Mouse (Mus musculus) hindlimb bud, embryonic 11.5 days (tissue): ENCODE data around the gene Prr18.

Experiments
- DNase-seq: peaks from one replicate; pipeline ENCODE4 v3.0.0-alpha.2; 2012; ENCODE audit warnings: low read depth, low spot score; ENCODE audit errors: extremely low spot score

Prr18 gene

GRCm38 (mm10) chr17:8340407-8341359, 3.4 kb downstream of the Prr18 start:
- DNase-seq, result no peak

DNA sequence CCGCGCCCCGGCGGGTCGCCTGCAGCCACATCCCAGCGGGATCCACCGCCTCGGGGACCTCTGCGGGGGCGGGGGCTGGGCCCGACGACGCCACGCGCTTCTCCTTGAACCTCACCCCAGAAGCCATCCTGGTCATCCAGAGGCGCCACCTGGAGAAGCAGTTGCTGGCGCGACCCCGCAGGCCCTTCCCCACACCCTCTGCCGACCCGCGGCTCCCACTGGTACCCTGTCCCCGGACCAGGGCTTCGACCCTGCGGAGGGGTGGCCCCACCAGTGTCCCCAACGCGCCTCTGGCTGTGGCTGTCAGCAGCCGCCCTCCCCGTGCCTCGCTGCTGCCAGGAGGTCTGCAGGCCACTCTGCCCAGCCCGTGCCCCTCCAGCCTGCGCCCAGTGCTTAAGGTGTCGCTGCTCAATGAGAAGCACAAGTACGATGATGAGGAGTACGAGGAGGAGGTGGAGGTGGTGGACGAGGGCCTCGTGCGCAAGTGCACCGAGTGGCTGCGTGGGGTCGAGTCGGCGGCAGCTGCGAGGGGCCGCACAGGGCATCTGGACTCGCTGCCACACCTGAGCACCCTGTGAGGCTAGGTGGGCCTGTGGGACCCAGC, 4.2 kb downstream of the Prr18 start:
- DNase-seq, result no peak

DNA sequence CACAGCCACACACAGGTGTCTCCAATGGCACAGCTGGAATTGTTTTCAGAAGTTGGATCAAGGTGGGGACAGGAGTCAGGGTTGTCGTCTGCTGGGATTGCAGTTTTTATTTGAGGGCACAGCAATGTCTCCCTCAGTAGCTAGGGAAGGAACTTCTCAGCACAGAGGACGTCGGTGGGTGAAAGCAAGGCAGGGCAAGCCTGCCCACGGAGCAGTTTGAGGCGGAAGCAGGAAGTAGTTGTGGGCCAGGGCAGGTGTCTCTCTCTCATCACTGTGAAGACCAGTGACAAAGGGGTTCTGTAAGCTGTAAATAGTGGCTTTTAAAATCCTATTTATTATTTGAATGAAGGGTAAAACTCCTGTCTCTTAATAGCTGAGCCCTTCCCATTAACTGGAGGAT, 5.4 kb downstream of the Prr18 start:
- DNase-seq, result no peak

DNA sequence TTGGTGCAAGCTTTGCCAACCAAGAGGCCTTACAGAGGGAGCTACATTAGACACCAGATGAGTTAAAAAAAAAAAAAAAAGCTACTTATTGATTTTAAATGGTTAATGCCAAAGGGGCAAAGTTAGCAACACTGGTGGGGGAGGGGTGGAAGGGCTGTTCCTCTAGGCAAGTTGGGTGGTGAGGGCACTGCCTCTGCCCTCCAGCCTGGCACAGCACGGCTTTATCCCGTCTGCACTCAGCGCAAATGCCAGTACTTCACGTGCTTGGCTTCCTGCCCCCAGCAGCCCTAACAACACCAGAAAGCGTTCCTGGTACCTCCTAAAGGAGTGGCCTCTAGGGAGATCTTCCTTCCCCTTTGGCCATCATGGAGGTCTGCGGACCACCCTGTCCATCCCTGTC, 6.2 kb downstream of the Prr18 start:
- no peak for DNase-seq

DNA sequence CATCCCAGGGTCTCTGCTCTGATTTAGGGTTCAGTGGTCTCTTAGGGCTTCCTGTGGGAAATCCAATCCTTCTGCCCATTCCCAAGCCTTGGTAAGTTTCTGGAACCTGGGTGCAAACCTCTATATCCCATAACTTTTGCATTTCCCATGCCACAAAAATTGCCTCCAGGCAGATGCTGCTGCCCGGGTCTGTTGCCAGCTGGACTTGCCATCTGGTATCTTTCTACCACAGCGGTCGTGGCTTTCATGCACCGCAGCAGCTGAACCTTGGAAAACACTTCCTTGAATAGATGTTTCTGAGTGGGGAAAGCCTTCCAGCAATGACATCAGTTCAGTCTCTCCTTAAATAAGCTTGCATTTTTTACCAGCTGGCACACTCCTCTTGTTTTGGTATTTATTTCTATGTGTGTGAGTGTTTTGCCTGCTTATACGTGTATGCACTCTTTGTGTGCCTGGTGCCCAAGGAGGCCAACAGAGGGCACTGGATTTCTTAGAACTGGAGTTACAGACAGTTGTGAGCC, 10.6 kb downstream of the Prr18 start:
- no peak for DNase-seq

DNA sequence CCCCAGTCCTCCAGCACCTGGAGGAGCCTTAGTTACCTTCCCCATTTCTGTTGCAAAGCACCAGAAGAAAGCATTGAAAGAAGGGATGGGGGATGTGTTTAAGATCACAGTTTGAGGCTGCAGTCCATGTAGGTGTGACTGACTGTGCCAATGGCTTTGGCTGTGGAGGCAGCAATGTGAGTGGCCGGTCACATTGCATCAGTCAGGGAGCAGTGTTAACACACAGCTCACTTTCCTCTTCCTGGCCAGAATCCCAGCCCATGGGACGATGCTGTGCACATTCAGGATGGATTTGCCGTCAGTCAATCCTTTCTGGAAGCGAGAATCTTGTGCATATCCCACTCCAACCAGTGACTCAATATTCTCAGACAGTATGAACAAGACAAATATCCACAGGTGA, 11.7 kb downstream of the Prr18 start:
- no peak for DNase-seq

- no peak for DNase-seq
Measured at GRCm38 (mm10) chr17:8351088-8351487, 13.8 kb downstream of the Prr18 start.

GRCm38 (mm10) chr17:8355692-8356091, 18.4 kb downstream of the Prr18 start, which contains the start of gene T2:
Gene T2 (plus strand): TSS chr17:8355992.
- DNase-seq, result no peak

DNA sequence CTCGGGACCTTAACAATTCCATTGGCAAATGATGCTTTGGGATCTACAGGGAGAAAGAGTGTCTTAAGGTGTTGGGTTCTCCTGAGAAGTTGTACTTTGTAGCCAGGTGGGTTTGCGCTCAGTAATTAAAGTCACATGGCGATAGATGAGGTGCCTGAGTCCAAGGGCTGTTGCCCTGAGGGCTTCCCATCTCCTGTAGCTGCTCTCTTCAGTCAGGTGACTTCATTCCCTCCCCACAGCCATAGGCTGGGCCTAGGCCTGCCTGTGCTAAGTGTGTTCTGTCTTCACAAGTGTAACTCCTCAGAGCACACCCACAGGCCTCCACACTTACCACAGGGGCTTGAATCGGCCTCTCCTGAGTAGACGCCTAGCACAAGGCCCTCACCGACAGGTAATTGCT, 20.2 kb downstream of the Prr18 start:
- no peak for DNase-seq

DNA sequence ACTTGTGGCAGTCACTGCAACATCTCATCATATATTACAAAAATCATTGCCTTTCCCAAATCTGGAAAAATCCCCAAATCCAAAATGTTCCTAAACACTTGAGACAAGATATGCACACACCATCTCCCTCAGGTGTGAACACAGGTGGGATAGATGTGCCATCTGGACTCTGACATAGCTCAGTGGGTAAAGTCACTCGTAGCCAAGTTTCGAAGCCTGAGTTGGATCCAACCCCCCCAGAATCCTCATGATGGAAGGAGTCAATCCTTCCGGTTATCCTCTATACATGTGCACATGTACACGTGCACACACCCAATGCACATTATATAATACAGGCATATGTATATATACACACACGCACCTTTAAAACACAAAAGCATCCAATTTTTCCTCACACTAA, 23.6 kb downstream of the Prr18 start:
- DNase-seq, result no peak

DNA sequence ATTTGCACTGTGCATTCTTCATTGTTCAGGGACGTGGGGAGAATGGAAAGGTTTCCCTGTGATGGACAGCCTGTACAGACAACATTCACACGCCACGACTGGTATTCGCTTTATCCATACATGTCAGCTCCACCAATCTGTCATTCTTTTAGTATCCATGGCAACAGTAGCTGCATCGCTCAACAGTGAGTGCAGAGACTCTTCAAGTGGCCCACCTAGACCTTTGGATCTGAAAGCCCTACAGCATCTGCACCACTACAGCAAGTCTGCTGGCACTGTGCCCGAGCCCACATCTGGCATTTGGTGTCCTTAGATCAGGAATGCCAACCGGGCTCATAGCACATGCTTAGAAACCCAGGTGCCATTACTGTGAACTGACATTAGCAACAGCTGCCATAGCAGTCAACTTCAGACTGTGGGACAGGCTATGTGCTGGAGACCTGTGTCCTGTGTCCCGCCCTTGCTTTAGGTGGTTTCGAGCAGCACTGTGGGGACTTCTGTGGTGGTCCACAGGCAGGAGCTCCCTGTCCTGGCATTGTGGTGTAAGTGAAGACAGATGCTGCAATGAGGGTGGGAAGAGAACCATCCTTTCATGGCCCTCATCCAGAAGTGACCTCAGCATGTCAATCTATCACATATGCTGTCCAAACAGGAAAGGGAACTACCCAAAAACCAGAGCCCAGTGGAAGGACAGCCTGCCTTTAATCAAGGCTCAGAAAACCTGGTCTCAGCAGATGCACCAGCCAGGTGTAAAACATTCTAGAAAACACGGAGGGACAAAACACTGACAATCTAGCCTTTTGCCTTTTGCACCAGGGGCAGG, 24.2 kb downstream of the Prr18 start:
- no peak for DNase-seq

GRCm38 (mm10) chr17:8367514-8368480, 30.5 kb downstream of the Prr18 start:
- DNase-seq, result no peak

DNA sequence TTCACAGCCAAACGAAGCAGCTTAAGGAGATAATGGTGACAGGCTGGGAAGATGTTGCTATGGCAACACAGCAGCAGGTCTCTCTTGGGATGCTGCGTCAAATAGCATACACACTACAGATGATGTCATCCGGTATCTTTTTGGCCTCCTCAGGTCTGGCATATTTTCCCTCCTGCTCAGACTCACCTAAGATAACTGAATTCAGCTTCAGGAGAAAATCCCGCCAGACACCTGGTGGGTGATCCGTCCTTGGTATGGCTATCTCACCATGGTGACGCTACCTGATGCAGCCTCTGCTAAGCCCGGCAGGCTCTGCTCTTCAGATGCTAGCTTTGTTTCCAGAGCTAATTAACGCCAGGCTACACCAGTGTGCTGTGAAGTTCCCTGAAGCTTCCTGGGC, 31.3 kb downstream of the Prr18 start:
- DNase-seq, result no peak

- DNase-seq, result no peak
Measured at GRCm38 (mm10) chr17:8369171-8369570, 31.9 kb downstream of the Prr18 start.

- no peak for DNase-seq
Measured at GRCm38 (mm10) chr17:8370634-8371229, 33.5 kb downstream of the Prr18 start.

DNA sequence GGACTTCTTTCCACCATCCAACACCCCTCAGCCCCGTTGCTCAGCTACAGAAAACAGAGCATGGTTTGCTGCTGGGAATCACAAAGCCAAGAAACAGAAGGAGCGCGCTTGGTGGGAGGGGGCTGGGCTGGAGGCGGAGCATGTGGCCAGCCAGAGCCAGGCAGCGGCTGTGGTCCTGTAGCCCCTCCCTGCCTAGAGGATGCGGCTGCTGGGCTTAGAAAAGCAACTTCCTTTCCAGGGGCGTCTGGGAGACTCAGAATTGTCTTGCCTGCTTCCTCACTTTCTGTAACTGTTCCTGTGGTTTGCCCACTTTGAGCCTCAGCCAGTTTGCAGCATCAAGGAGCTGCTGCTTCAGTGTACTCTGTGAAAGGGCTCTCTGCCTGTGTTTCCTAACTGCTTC, 34.6 kb downstream of the Prr18 start:
- no peak for DNase-seq

GRCm38 (mm10) chr17:8372286-8373046, 35.2 kb downstream of the Prr18 start:
- DNase-seq, result peak; percentile 89

GRCm38 (mm10) chr17:8377298-8377697, 40.0 kb downstream of the Prr18 start:
- no peak for DNase-seq

DNA sequence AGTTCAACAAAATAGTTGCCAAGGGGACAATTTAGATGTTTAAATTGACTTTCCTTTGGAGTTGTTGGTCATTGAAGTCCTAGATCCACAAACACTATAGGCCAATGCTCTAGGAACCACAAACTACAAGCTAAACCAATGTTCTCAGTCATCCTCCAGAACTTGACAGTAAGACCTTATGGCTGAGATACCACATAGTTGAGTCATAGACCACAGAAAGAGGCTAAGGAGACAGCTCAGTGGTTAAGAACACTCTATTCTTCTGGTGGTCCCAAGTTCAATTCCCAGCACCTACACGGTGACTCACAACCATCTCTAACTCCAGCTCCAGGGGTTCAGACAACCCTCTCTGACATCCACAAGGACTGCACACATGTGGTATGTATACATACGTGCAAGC, 48.2 kb downstream of the Prr18 start:
- no peak for DNase-seq
